Mouse (Mus musculus) left cerebral cortex, adult 9 months (tissue): Measurements from ENCODE around the gene Pglyrp1.

Source experiments
- DNase-seq, 2 experiments: peaks; one replicate each; pipeline ENCODE4 v3.0.0; 2022; ENCODE audit warnings: low spot score in 2 of 2

The Pglyrp1 gene

GRCm38 (mm10) chr7:18884745-18885422 lies 13.8 kb downstream of the Pglyrp1 start:
- no peak for DNase-seq

GRCm38 (mm10) chr7:18886963-18887362 lies 15.8 kb downstream of the Pglyrp1 start:
- DNase-seq, result no peak

DNA sequence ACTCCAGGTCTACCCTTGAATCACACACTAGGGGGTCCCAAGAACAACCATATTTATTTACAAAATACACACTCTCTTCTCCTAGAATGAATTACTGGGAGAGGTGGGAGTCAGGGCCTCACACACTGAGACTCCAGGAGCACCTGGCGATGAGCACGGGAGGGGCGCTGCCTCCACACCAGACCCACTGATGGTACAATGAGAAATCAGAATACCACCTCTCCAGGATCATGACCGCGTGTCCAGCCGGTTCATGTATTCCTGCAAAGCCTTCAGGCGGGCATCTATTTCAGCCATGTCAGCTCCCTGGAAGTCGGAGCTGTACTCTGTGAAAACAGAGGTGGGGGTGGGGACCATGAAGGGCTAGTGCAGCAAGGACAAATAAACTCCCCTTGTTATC lies 19.7 kb downstream of the Pglyrp1 start:
- DNase-seq, result no peak

DNA sequence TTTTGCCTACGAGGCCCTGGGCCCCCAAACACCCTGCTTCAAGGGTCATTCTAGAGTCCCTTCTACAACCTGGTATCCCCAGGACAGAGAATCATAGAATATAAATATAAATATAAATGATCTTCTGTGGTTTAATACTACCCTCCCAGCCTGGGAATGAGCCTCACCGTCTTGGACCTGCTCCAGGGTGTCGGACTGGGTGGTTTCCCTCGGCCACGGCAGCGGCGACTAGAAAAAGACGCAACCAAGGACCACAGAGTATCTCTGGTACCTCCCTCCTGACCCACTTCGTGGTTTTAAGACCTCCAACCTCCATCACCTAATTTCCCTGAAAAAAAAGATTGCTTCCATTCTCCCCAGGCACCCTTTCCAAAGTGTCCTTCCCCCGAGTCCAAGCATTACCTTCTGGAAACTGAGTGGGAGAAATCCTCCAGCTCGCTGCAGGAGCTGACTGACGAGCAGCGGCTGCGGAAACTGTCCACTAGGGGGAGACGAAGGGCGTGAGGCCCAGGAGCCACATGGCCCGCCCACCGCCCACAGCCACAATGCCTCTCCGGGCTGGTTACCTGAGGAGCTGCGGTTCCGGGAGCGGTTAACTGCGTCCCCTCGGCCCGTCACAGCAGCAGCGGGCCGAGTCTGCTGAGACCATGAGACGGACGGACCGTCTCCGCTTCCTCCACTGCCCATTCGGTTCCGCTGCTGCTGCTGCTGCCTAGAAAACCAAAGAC lies 20.9 kb downstream of the Pglyrp1 start:
- DNase-seq, result peak; percentile 74 to 90

DNA sequence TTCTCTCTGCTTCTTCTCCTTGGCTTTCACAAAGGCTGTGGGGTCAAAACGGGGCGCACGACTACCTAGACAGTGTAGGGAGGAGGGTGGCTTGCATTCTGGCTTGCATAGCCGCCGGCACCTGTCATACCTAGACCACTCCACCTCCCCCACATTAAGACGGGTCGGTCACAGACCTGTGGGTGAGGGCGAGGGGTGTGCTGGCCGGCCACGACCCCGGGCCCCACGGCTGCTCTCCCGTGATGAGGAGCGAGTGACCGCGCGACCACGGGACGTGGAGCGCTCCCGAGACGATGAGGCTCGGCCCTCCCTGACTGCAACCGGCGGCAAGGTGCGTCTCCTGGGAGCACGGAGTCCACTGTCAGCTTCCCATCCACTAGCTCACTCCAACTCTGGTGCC lies 21.9 kb downstream of the Pglyrp1 start:
- DNase-seq, result no peak

DNA sequence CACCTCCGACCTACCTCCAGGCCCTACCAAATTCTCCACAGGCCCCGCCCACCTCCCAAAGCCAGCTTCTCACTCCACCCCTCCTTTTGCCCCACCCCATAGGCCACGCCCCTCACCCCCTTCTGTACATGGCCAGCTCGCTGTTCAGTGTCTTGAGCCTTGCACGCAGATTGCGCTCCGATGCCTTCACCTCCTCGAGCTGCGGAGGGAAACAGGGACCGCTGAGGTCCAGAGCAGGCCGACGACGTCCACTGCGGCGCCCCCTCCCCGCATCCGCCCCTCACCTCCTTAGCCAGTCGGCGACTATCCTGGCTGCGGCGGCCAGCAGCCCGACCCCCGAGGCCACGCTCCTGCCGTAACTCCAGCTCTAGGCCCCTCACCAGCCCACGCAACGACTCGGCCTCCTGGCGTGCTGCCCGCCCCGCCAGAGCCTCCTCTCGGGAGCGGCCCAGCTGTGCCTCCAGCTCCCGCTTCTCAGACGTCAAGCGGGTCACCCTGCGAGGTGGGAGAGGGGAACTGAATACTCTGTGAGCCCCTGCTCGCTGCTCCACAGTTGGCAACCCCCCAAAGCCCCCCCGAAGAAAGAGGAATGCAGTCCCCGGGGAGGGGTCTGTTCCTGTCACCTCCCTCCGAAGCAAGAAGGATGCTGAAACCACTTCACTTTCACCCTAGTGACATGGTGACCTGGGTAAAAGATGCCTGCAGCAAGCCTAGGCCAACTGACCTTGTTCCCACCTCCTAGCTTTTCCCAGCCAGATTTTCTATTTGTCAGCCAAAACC lies 22.7 kb downstream of the Pglyrp1 start:
- no peak for DNase-seq

- peak in 1 of 2 experiments; percentile 60 for DNase-seq
These were observed 25.4 kb downstream of the Pglyrp1 start for GRCm38 (mm10) chr7:18896536-18896935.

- DNase-seq, result no peak
These were observed 29.4 kb downstream of the Pglyrp1 start for GRCm38 (mm10) chr7:18900513-18900912.

DNA sequence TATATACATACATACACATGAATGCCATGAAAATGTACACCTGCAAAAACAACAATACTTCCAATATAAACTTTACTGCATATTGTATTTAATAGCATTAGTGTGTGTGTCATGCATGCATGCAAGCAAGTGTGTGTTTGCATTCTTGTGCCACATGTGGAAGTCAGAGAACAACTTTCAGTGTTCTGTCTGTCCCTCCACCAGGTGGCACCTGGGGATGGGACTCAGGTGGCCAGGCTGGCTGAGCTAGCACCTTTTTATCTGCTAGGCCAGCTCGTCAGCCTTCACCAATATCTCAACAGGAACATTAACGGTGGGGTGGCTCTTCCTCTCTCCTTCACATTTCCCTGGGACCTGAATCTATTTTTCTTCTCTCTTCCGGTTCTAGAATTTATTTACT lies 31.4 kb downstream of the Pglyrp1 start:
- no peak for DNase-seq

GRCm38 (mm10) chr7:18904971-18905370 lies 33.8 kb downstream of the Pglyrp1 start:
- DNase-seq, result no peak

DNA sequence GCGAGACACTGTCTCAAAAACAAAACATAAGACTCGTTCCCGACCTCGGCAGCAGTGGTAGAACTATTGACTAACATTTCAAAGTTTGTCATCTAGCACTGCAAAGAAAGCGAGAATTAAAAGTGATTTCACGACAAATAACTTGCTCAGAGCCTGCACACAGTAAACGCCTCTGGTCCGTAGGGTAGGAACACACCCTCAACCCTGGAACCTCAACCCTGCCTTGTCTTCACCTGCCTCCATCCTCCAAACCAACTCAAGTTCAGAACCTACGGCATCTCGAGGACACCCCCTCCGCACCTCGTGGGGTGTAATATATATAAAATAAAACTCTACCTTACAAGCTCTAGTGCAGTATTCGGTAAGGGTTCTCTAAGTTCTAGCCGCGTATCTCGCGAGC lies 38.7 kb downstream of the Pglyrp1 start:
- DNase-seq, result no peak

- peak; percentile 98 to 99 for DNase-seq
These were observed 39.2 kb downstream of the Pglyrp1 start, which contains the start of gene Ccdc61 for GRCm38 (mm10) chr7:18910241-18910831. Gene Ccdc61 (minus strand): TSS chr7:18910415.

GRCm38 (mm10) chr7:18916254-18916653 lies 45.1 kb downstream of the Pglyrp1 start:
- no peak for DNase-seq

DNA sequence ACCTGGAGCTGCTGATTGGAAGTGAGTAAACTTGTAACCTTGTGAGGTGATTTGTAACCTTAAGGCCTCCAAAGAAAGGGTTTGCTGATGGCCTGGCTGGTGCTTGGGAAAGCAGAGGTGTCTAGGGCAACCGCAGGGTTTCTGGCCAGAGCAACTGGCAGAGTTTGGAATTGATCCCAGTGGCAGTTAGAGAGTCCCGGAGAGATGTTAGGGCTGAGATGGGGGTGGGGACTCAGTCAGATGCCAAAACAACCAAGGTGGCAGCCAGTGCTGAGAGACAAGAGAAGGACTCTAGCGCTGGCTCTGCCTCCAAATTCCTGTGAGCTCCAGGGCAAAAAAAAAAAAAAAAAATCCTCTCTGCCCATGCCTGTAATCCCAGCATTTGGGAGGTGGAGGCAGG lies 46.8 kb downstream of the Pglyrp1 start:
- no peak for DNase-seq

- DNase-seq, result peak; percentile 75 to 87
These were observed 49.9 kb downstream of the Pglyrp1 start for GRCm38 (mm10) chr7:18921069-18921468.

DNA sequence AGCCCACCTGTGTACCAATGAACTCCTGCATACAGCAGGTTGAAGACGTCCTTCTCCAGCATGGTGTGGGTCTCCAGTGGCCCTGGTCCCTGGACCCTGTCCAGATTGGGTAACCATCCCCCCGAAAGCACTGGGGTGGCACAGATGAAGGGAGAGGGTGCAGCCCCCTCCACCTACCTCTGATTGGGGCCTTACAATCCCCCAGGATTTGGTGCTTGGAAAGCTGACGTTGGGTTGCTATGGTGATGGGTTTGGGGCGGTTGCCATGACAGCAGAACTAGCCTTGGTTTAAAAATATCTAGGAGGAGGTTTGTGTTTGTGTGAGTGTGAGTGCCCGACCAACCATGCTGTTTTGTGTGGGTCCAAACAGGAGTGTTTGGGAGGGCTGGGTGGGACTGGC lies 51.7 kb downstream of the Pglyrp1 start:
- DNase-seq, result peak; percentile 85 to 92

- DNase-seq, result peak in 1 of 2 experiments; percentile 63
These were observed 52.1 kb downstream of the Pglyrp1 start for GRCm38 (mm10) chr7:18923267-18923666.

- peak in 1 of 2 experiments; percentile 51 for DNase-seq
These were observed 52.6 kb downstream of the Pglyrp1 start for GRCm38 (mm10) chr7:18923711-18924191.

DNA sequence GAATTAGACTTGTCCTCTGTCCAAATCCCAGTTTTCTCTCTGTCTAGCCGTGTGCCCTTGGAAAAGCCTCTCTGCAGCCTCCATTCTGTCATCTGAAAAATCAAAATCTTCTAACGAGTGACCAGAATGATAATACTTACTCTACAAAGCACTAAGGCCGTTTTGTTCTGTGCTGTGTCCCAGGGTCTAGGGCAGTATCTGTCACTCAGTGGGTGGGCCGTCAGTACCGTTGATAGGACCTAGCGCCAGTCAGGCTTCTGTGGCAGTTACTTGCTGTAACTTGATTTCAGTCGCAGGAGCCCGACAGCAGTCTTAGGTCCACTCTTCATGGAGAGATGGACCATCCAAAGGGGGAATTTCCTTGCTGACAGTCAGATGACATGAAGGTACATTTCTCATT lies 53.2 kb downstream of the Pglyrp1 start:
- no peak for DNase-seq

- peak; percentile 93 to 98 for DNase-seq
These were observed 54.2 kb downstream of the Pglyrp1 start, which contains the start of gene Nova2 for GRCm38 (mm10) chr7:18925162-18925938. Gene Nova2 (plus strand): TSS chr7:18925888.
